Mouse (Mus musculus): ENCODE results near the gene S100a5.

Gene S100a5

GRCm38 (mm10) chr3:90608223-90608622 lies at the start of gene S100a5:
Gene S100a5, plus strand, starts transcription at chr3:90608523.
- DNase-seq = no peak

GRCm38 (mm10) chr3:90560008-90560628 lies 48.2 kb upstream of the S100a5 start, which contains the start of gene S100a3:
Gene S100a3, plus strand, starts transcription at chr3:90560578.
- DNase-seq = no peak

GRCm38 (mm10) chr3:90574691-90575090 lies 33.6 kb upstream of the S100a5 start:
- no peak for DNase-seq

GRCm38 (mm10) chr3:90575320-90575719 lies 33.0 kb upstream of the S100a5 start:
- no peak for DNase-seq

- no peak for DNase-seq
These were observed 31.8 kb upstream of the S100a5 start for GRCm38 (mm10) chr3:90576351-90577001.

- DNase-seq = no peak
These were observed 28.9 kb upstream of the S100a5 start for GRCm38 (mm10) chr3:90579433-90579832.

- no peak for DNase-seq
These were observed 27.2 kb upstream of the S100a5 start for GRCm38 (mm10) chr3:90581141-90581540.

- DNase-seq = no peak
These were observed 26.2 kb upstream of the S100a5 start for GRCm38 (mm10) chr3:90582156-90582555.

- DNase-seq = no peak
These were observed 25.8 kb upstream of the S100a5 start for GRCm38 (mm10) chr3:90582556-90582955.

GRCm38 (mm10) chr3:90583893-90584292 lies 24.4 kb upstream of the S100a5 start:
- no peak for DNase-seq

GRCm38 (mm10) chr3:90585595-90585994 lies 22.7 kb upstream of the S100a5 start:
- peak; percentile 29 for DNase-seq

- no peak for DNase-seq
These were observed 22.2 kb upstream of the S100a5 start for GRCm38 (mm10) chr3:90586016-90586643.

GRCm38 (mm10) chr3:90586906-90587305 lies 21.4 kb upstream of the S100a5 start:
- DNase-seq = no peak

GRCm38 (mm10) chr3:90587361-90588101 lies 20.8 kb upstream of the S100a5 start:
- no peak for DNase-seq

GRCm38 (mm10) chr3:90589390-90589789 lies 18.9 kb upstream of the S100a5 start:
- no peak for DNase-seq

- no peak for DNase-seq
These were observed 18.4 kb upstream of the S100a5 start, which contains the start of gene S100a2 for GRCm38 (mm10) chr3:90589947-90590346. Gene S100a2, plus strand, starts transcription at chr3:90590247.

GRCm38 (mm10) chr3:90594466-90594865 lies 13.9 kb upstream of the S100a5 start:
- DNase-seq = no peak

GRCm38 (mm10) chr3:90595556-90595955 lies 12.8 kb upstream of the S100a5 start:
- no peak for DNase-seq

- DNase-seq = no peak
These were observed 11.5 kb upstream of the S100a5 start for GRCm38 (mm10) chr3:90596810-90597209.

- DNase-seq = no peak
These were observed 10.6 kb upstream of the S100a5 start for GRCm38 (mm10) chr3:90597736-90598135.

- DNase-seq = no peak
These were observed 10.1 kb upstream of the S100a5 start for GRCm38 (mm10) chr3:90598212-90598611.

- DNase-seq = no peak
These were observed 8.9 kb upstream of the S100a5 start for GRCm38 (mm10) chr3:90599401-90599800.

- DNase-seq = no peak
These were observed 8.3 kb upstream of the S100a5 start for GRCm38 (mm10) chr3:90600036-90600435.

Data from cerebellum, adult 9-10 months (tissue).